Mouse (Mus musculus): ENCODE measurements around the gene Emilin2.

Emilin2 gene

GRCm38 (mm10) chr17:71299879-71300278 is 11.9 kb downstream of the Emilin2 start:
- peak; percentile 55 for DNase-seq

- DNase-seq = no peak
Observed at GRCm38 (mm10) chr17:71294570-71294969, 17.2 kb downstream of the Emilin2 start.

GRCm38 (mm10) chr17:71292897-71293296 is 18.9 kb downstream of the Emilin2 start:
- no peak for DNase-seq

- no peak for DNase-seq
Observed at GRCm38 (mm10) chr17:71291897-71292420, 19.8 kb downstream of the Emilin2 start.

- no peak for DNase-seq
Observed at GRCm38 (mm10) chr17:71290486-71291410, 21.0 kb downstream of the Emilin2 start.

GRCm38 (mm10) chr17:71289572-71290176 is 22.1 kb downstream of the Emilin2 start:
- no peak for DNase-seq

GRCm38 (mm10) chr17:71288808-71289548 is 22.8 kb downstream of the Emilin2 start:
- DNase-seq = no peak

- DNase-seq = peak in 1 of 2 experiments; percentile 49
Observed at GRCm38 (mm10) chr17:71288145-71288758, 23.5 kb downstream of the Emilin2 start.

- DNase-seq = no peak
Observed at GRCm38 (mm10) chr17:71287586-71287985, 24.2 kb downstream of the Emilin2 start.

GRCm38 (mm10) chr17:71285929-71286328 is 25.8 kb downstream of the Emilin2 start:
- DNase-seq = peak in 1 of 2 experiments; percentile 47

- no peak for DNase-seq
Observed at GRCm38 (mm10) chr17:71284890-71285289, 26.9 kb downstream of the Emilin2 start.

- DNase-seq = peak; percentile 79 to 87
Observed at GRCm38 (mm10) chr17:71283237-71283636, 28.5 kb downstream of the Emilin2 start.

- no peak for DNase-seq
Observed at GRCm38 (mm10) chr17:71282716-71283115, 29.1 kb downstream of the Emilin2 start.

- DNase-seq = no peak
Observed at GRCm38 (mm10) chr17:71277701-71278491, 33.9 kb downstream of the Emilin2 start.

- no peak for DNase-seq
Observed at GRCm38 (mm10) chr17:71276771-71277170, 35.0 kb downstream of the Emilin2 start.

- peak in 1 of 2 experiments; percentile 19 for DNase-seq
Observed at GRCm38 (mm10) chr17:71273901-71274300, 37.9 kb downstream of the Emilin2 start.

- DNase-seq = no peak
Observed at GRCm38 (mm10) chr17:71268599-71268998, 43.2 kb downstream of the Emilin2 start.

GRCm38 (mm10) chr17:71268152-71268551 is 43.6 kb downstream of the Emilin2 start:
- no peak for DNase-seq

- DNase-seq = no peak
Observed at GRCm38 (mm10) chr17:71267374-71267773, 44.4 kb downstream of the Emilin2 start.

GRCm38 (mm10) chr17:71265336-71266051 is 46.3 kb downstream of the Emilin2 start:
- DNase-seq = no peak

- DNase-seq = no peak
Observed at GRCm38 (mm10) chr17:71264739-71265138, 47.0 kb downstream of the Emilin2 start.

Data from lung, postnatal 4 days (tissue).